Mouse (Mus musculus): ENCODE results near the gene Heatr5a. TPM values are rescaled to one million over a fixed set of nuclear protein-coding genes. Genes with fewer than 3 reads are reported as not detected.

Heatr5a gene
- polyA plus RNA-seq, 1 experiment from 2014 or later, result 12.8 TPM

- Histone ChIP-seq H3K4me3 (replicated peaks; ENCODE audit: low read length) (peak overlapping the region; percentile 58), H3K27ac (ENCODE audit: low read length) (peak overlapping the region; percentile 53; the same call in 1 of the 2 replicates), H3K4me1 (ENCODE audit: control insufficient read depth, insufficient read depth, low read length) (peaks cover 18% of the 10 kb centered on the region), H3K9ac (ENCODE audit: low read length) (no peak overlapping the region), H3K9me3 (replicated peaks; ENCODE audit: control insufficient read depth, low read length) (no peaks in the 10 kb centered on the region), H3K27me3 (ENCODE audit: control insufficient read depth, insufficient read depth, low read length) (no peaks in the 10 kb centered on the region), H3K36me3 (ENCODE audit: control insufficient read depth, insufficient read depth, low read length) (no peaks in the 10 kb centered on the region), H3K4me2 (ENCODE audit: low read depth, low read length) (peak overlapping the region; percentile 70)
- WGBS, result 39% methylated on average over 1 of the region's 1 CpGs
- ATAC-seq (ENCODE audit: insufficient read depth, low FRiP score), result no peak
These were observed 125.9 kb downstream of the Heatr5a start for GRCm38 (mm10) chr12:51845261-51845660.

GRCm38 (mm10) chr12:51844771-51845256 lies 126.3 kb downstream of the Heatr5a start:
- H3K4me3 ChIP-seq (replicated peaks; ENCODE audit: low read length), result peak overlapping the region; percentile 58
- H3K27me3 ChIP-seq (ENCODE audit: control insufficient read depth, insufficient read depth, low read length), result no peaks in the 10 kb centered on the region
- peak overlapping the region; percentile 70 for H3K4me2 ChIP-seq (ENCODE audit: low read depth, low read length)
- H3K9me3 ChIP-seq (replicated peaks; ENCODE audit: control insufficient read depth, low read length), result no peaks in the 10 kb centered on the region
- peak overlapping the region; percentile 95 for H3K27ac ChIP-seq (ENCODE audit: low read length)
- peaks cover 18% of the 10 kb centered on the region for H3K4me1 ChIP-seq (ENCODE audit: control insufficient read depth, insufficient read depth, low read length)
- ATAC-seq (ENCODE audit: insufficient read depth, low FRiP score), result peak; percentile 99
- H3K36me3 ChIP-seq (ENCODE audit: control insufficient read depth, insufficient read depth, low read length), result no peaks in the 10 kb centered on the region
- under 1% methylated on average over 17 of the region's 17 CpGs for WGBS
- peak overlapping the region; percentile 75 for H3K9ac ChIP-seq (ENCODE audit: low read length)

- Histone ChIP-seq H3K27ac (ENCODE audit: low read length) (peak overlapping the region; percentile 95), H3K9ac (ENCODE audit: low read length) (peak overlapping the region; percentile 75; the same call in 1 of the 2 replicates), H3K27me3 (ENCODE audit: control insufficient read depth, insufficient read depth, low read length) (no peaks in the 10 kb centered on the region), H3K4me2 (ENCODE audit: low read depth, low read length) (peak overlapping the region; percentile 70), H3K4me1 (ENCODE audit: control insufficient read depth, insufficient read depth, low read length) (peaks cover 18% of the 10 kb centered on the region), H3K9me3 (replicated peaks; ENCODE audit: control insufficient read depth, low read length) (no peaks in the 10 kb centered on the region), H3K4me3 (replicated peaks; ENCODE audit: low read length) (peak overlapping the region; percentile 58), H3K36me3 (ENCODE audit: control insufficient read depth, insufficient read depth, low read length) (no peaks in the 10 kb centered on the region)
- ATAC-seq (ENCODE audit: insufficient read depth, low FRiP score), result no peak
- 30% methylated on average over 15 of the region's 15 CpGs for WGBS
These were observed 127.3 kb downstream of the Heatr5a start for GRCm38 (mm10) chr12:51843576-51844520.

GRCm38 (mm10) chr12:51842081-51842864 lies 128.8 kb downstream of the Heatr5a start:
- H3K4me3 ChIP-seq (replicated peaks; ENCODE audit: low read length), result no peak overlapping the region
- no peak overlapping the region for H3K27ac ChIP-seq (ENCODE audit: low read length)
- peaks cover 18% of the 10 kb centered on the region for H3K4me1 ChIP-seq (ENCODE audit: control insufficient read depth, insufficient read depth, low read length)
- H3K9ac ChIP-seq (ENCODE audit: low read length), result no peak overlapping the region
- no peaks in the 10 kb centered on the region for H3K27me3 ChIP-seq (ENCODE audit: control insufficient read depth, insufficient read depth, low read length)
- no peak for ATAC-seq (ENCODE audit: insufficient read depth, low FRiP score)
- no peaks in the 10 kb centered on the region for H3K36me3 ChIP-seq (ENCODE audit: control insufficient read depth, insufficient read depth, low read length)
- 62% methylated on average over 6 of the region's 6 CpGs for WGBS
- no peaks in the 10 kb centered on the region for H3K9me3 ChIP-seq (replicated peaks; ENCODE audit: control insufficient read depth, low read length)
- H3K4me2 ChIP-seq (ENCODE audit: low read depth, low read length), result no peak overlapping the region

GRCm38 (mm10) chr12:51839856-51840255 lies 131.3 kb downstream of the Heatr5a start:
- no peak overlapping the region for H3K4me3 ChIP-seq (replicated peaks; ENCODE audit: low read length)
- H3K4me1 ChIP-seq (ENCODE audit: control insufficient read depth, insufficient read depth, low read length), result peaks cover 15% of the 10 kb centered on the region
- no peak overlapping the region for H3K27ac ChIP-seq (ENCODE audit: low read length)
- H3K36me3 ChIP-seq (ENCODE audit: control insufficient read depth, insufficient read depth, low read length), result no peaks in the 10 kb centered on the region
- H3K4me2 ChIP-seq (ENCODE audit: low read depth, low read length), result no peak overlapping the region
- 84% methylated on average over 1 of the region's 1 CpGs for WGBS
- ATAC-seq (ENCODE audit: insufficient read depth, low FRiP score), result no peak
- H3K9ac ChIP-seq (ENCODE audit: low read length), result no peak overlapping the region
- no peaks in the 10 kb centered on the region for H3K27me3 ChIP-seq (ENCODE audit: control insufficient read depth, insufficient read depth, low read length)
- no peaks in the 10 kb centered on the region for H3K9me3 ChIP-seq (replicated peaks; ENCODE audit: control insufficient read depth, low read length)

- Histone ChIP-seq H3K4me1 (ENCODE audit: control insufficient read depth, insufficient read depth, low read length) (no peaks in the 10 kb centered on the region), H3K27ac (ENCODE audit: low read length) (no peak overlapping the region), H3K36me3 (ENCODE audit: control insufficient read depth, insufficient read depth, low read length) (no peaks in the 10 kb centered on the region), H3K9ac (ENCODE audit: low read length) (no peak overlapping the region), H3K4me3 (replicated peaks; ENCODE audit: low read length) (no peak overlapping the region), H3K4me2 (ENCODE audit: low read depth, low read length) (no peak overlapping the region), H3K9me3 (replicated peaks; ENCODE audit: control insufficient read depth, low read length) (no peaks in the 10 kb centered on the region), H3K27me3 (ENCODE audit: control insufficient read depth, insufficient read depth, low read length) (no peaks in the 10 kb centered on the region)
- WGBS, result 54% methylated on average over 3 of the region's 3 CpGs
- no peak for ATAC-seq (ENCODE audit: insufficient read depth, low FRiP score)
These were observed 135.9 kb downstream of the Heatr5a start for GRCm38 (mm10) chr12:51835219-51835618.

GRCm38 (mm10) chr12:51831931-51832330 lies 139.2 kb downstream of the Heatr5a start:
- Histone ChIP-seq H3K27ac (ENCODE audit: low read length) (no peak overlapping the region), H3K4me2 (ENCODE audit: low read depth, low read length) (no peak overlapping the region), H3K4me3 (replicated peaks; ENCODE audit: low read length) (no peak overlapping the region), H3K36me3 (ENCODE audit: control insufficient read depth, insufficient read depth, low read length) (no peaks in the 10 kb centered on the region), H3K27me3 (ENCODE audit: control insufficient read depth, insufficient read depth, low read length) (no peaks in the 10 kb centered on the region), H3K9me3 (replicated peaks; ENCODE audit: control insufficient read depth, low read length) (no peaks in the 10 kb centered on the region), H3K4me1 (ENCODE audit: control insufficient read depth, insufficient read depth, low read length) (peaks cover 7% of the 10 kb centered on the region), H3K9ac (ENCODE audit: low read length) (no peak overlapping the region)
- ATAC-seq (ENCODE audit: insufficient read depth, low FRiP score), result no peak
- WGBS, result 83% methylated on average over 13 of the region's 13 CpGs

- WGBS, result 86% methylated on average over 3 of the region's 3 CpGs
- Histone ChIP-seq H3K4me3 (replicated peaks; ENCODE audit: low read length) (no peak overlapping the region), H3K27me3 (ENCODE audit: control insufficient read depth, insufficient read depth, low read length) (no peaks in the 10 kb centered on the region), H3K4me2 (ENCODE audit: low read depth, low read length) (0 out of 2 replicates have a peak overlapping the region, but pooled peaks have one; percentile 73), H3K4me1 (ENCODE audit: control insufficient read depth, insufficient read depth, low read length) (peaks cover 7% of the 10 kb centered on the region), H3K9me3 (replicated peaks; ENCODE audit: control insufficient read depth, low read length) (no peaks in the 10 kb centered on the region), H3K27ac (ENCODE audit: low read length) (no peak overlapping the region), H3K9ac (ENCODE audit: low read length) (no peak overlapping the region), H3K36me3 (ENCODE audit: control insufficient read depth, insufficient read depth, low read length) (no peaks in the 10 kb centered on the region)
- ATAC-seq (ENCODE audit: insufficient read depth, low FRiP score), result no peak
These were observed 139.8 kb downstream of the Heatr5a start for GRCm38 (mm10) chr12:51831296-51831695.

- Histone ChIP-seq H3K36me3 (ENCODE audit: control insufficient read depth, insufficient read depth, low read length) (no peaks in the 10 kb centered on the region), H3K27ac (ENCODE audit: low read length) (no peak overlapping the region), H3K4me2 (ENCODE audit: low read depth, low read length) (peak overlapping the region; percentile 73), H3K9ac (ENCODE audit: low read length) (no peak overlapping the region), H3K27me3 (ENCODE audit: control insufficient read depth, insufficient read depth, low read length) (no peaks in the 10 kb centered on the region), H3K9me3 (replicated peaks; ENCODE audit: control insufficient read depth, low read length) (no peaks in the 10 kb centered on the region), H3K4me3 (replicated peaks; ENCODE audit: low read length) (peak overlapping the region; percentile 98), H3K4me1 (ENCODE audit: control insufficient read depth, insufficient read depth, low read length) (peaks cover 7% of the 10 kb centered on the region)
- no peak for ATAC-seq (ENCODE audit: insufficient read depth, low FRiP score)
- WGBS, result 81% methylated on average over 1 of the region's 1 CpGs
These were observed 140.4 kb downstream of the Heatr5a start for GRCm38 (mm10) chr12:51830671-51831070.
